Mouse (Mus musculus) MEL (cell line): ENCODE data around the gene Cdkl3. TPM values are rescaled to one million over a fixed set of nuclear protein-coding genes. Genes with fewer than 3 reads are reported as not detected.
A peak's percentile ranks its signal among the peaks of the same experiment; 100 is the strongest.

Experiments used
- DNase-seq: peaks from one replicate; pipeline ENCODE4 v3.0.0; 2011; ENCODE audit warnings: low read depth, low spot score
- H3K27ac ChIP-seq: 2 replicates; pipeline ENCODE4 v1.5.1; 2012; ENCODE audit warnings: low read depth, mild to moderate bottlenecking, control low read depth, low read length, moderate library complexity; ENCODE audit not compliant: control insufficient read depth
- H3K27me3 ChIP-seq, 2 experiments: fragments of 150-350 bp in 1 of 2; sonication (generic) in 1 of 2; 2 replicates each; pipeline ENCODE4 v1.6.1; 2012; ENCODE audit warnings: low read length in 2 of 2, mild to moderate bottlenecking in 2 of 2, improper control_type of control experiment in 1 of 2, moderate library complexity in 1 of 2; ENCODE audit not compliant: insufficient read depth in 2 of 2, control insufficient read depth in 1 of 2
- H3K36me3 ChIP-seq, 2 experiments: 2 replicates each; pipeline ENCODE4 v1.6.1; 2012 to 2014; ENCODE audit warnings: low read length in 2 of 2, improper control_type of control experiment in 1 of 2, inconsistent platforms in 1 of 2, mild to moderate bottlenecking in 1 of 2; ENCODE audit not compliant: insufficient read depth in 2 of 2, control insufficient read depth in 1 of 2
- H3K4me1 ChIP-seq, 2 experiments: fragments of 150-350 bp in 1 of 2; sonication (generic) in 1 of 2; 2 replicates each; pipeline ENCODE4 v1.6.1; 2012; ENCODE audit warnings: low read length in 2 of 2, improper control_type of control experiment in 1 of 2, mild to moderate bottlenecking in 1 of 2; ENCODE audit not compliant: insufficient read depth in 2 of 2, control insufficient read depth in 1 of 2
- H3K4me3 ChIP-seq, 2 experiments: fragments of 150-350 bp in 1 of 2; sonication (generic) in 1 of 2; 2 replicates each; pipeline ENCODE4 v1.5.1; 2012; ENCODE audit warnings: low read depth in 2 of 2, low read length in 2 of 2, mild to moderate bottlenecking in 2 of 2, moderate library complexity in 2 of 2, control low read depth in 1 of 2, improper control_type of control experiment in 1 of 2; ENCODE audit not compliant: control insufficient read depth in 1 of 2, insufficient read depth in 1 of 2
- H3K79me2 ChIP-seq: 2 replicates; pipeline ENCODE4 v1.6.1; 2012; ENCODE audit warnings: mild to moderate bottlenecking, low read length, moderate library complexity; ENCODE audit not compliant: control insufficient read depth, poor library complexity, insufficient read depth
- H3K9ac ChIP-seq: 2 replicates; pipeline ENCODE4 v1.6.1; 2012; ENCODE audit warnings: low read depth, mild to moderate bottlenecking, control low read depth, low read length, moderate library complexity; ENCODE audit not compliant: control insufficient read depth, poor library complexity, severe bottlenecking
- H3K9me3 ChIP-seq: fragments of 150-350 bp; sonication (generic); replicated peaks from 2 replicates; pipeline ENCODE4 v1.6.1; 2012; ENCODE audit warnings: mild to moderate bottlenecking, low read length, improper control_type of control experiment, moderate library complexity; ENCODE audit not compliant: insufficient read depth
- CHD1 ChIP-seq: IDR thresholded peaks from 2 replicates; pipeline ENCODE4 v1.6.1; 2012; ENCODE audit warnings: low read depth, mild to moderate bottlenecking, inconsistent platforms, low read length, improper control_type of control experiment
- CHD2 ChIP-seq: IDR thresholded peaks from 2 replicates; pipeline ENCODE4 v1.6.1; 2011; ENCODE audit warnings: low read length, improper control_type of control experiment
- CTCF ChIP-seq, 3 experiments: IDR thresholded peaks in 2 of 3; conservative IDR thresholded peaks in 1 of 3; 2 replicates each; pipeline ENCODE4 v1.5.1; 2011 to 2012; ENCODE audit warnings: low read length in 3 of 3, low read depth in 2 of 3, mild to moderate bottlenecking in 2 of 3, improper control_type of control experiment in 1 of 3, inconsistent platforms in 1 of 3, mixed read lengths in 1 of 3, moderate library complexity in 1 of 3; ENCODE audit not compliant: control insufficient read depth in 1 of 3, insufficient read depth in 1 of 3, poor library complexity in 1 of 3, severe bottlenecking in 1 of 3
- E2F4 ChIP-seq: IDR thresholded peaks from 2 replicates; pipeline ENCODE4 v1.6.1; 2011; ENCODE audit warnings: low read depth, low read length, improper control_type of control experiment, borderline replicate concordance
- ELF1 ChIP-seq: IDR thresholded peaks from 2 replicates; pipeline ENCODE4 v1.6.1; 2014; ENCODE audit warnings: low read depth, mild to moderate bottlenecking, inconsistent platforms, low read length, improper control_type of control experiment, moderate library complexity
- EP300 ChIP-seq, 2 experiments: IDR thresholded peaks; 2 replicates each; pipeline ENCODE4 v1.6.1; 2011; ENCODE audit warnings: improper control_type of control experiment in 2 of 2, low read length in 2 of 2, low read depth in 1 of 2, mild to moderate bottlenecking in 1 of 2
- GABPA ChIP-seq: IDR thresholded peaks from 2 replicates; pipeline ENCODE4 v1.6.1; 2012; ENCODE audit warnings: low read depth, mild to moderate bottlenecking, inconsistent platforms, low read length, improper control_type of control experiment, moderate library complexity
- HCFC1 ChIP-seq: IDR thresholded peaks from 2 replicates; pipeline ENCODE4 v1.6.1; 2012; ENCODE audit warnings: low read depth, mild to moderate bottlenecking, inconsistent platforms, low read length, improper control_type of control experiment, moderate library complexity
- JUND ChIP-seq: IDR thresholded peaks from 2 replicates; pipeline ENCODE4 v1.6.1; 2011; ENCODE audit warnings: low read depth, mild to moderate bottlenecking, improper control_type of control experiment, low read length
- KAT2A ChIP-seq: conservative IDR thresholded peaks from 2 replicates; pipeline ENCODE4 v1.6.1; 2012; ENCODE audit warnings: low read depth, low read length, improper control_type of control experiment, inconsistent platforms
- MAFK ChIP-seq: IDR thresholded peaks from 2 replicates; pipeline ENCODE4 v1.6.1; 2011; ENCODE audit warnings: low read depth, mild to moderate bottlenecking, low read length, improper control_type of control experiment, borderline replicate concordance
- MAZ ChIP-seq: IDR thresholded peaks from 2 replicates; pipeline ENCODE4 v1.6.1; 2012; ENCODE audit warnings: low read depth, mild to moderate bottlenecking, inconsistent platforms, low read length, improper control_type of control experiment
- MXI1 ChIP-seq: IDR thresholded peaks from 2 replicates; pipeline ENCODE4 v1.6.1; 2011; ENCODE audit warnings: mild to moderate bottlenecking, low read depth, low read length, improper control_type of control experiment
- MYB ChIP-seq: IDR thresholded peaks from 2 replicates; pipeline ENCODE4 v1.6.1; 2011; ENCODE audit warnings: mild to moderate bottlenecking, low read depth, low read length, improper control_type of control experiment
- NELFE ChIP-seq: IDR thresholded peaks from 2 replicates; pipeline ENCODE4 v1.6.1; 2011; ENCODE audit warnings: low read depth, low read length, improper control_type of control experiment
- POLR2A ChIP-seq, 2 experiments: IDR thresholded peaks; 2 replicates each; pipeline ENCODE4 v1.6.1; 2011 to 2012; ENCODE audit warnings: low read length in 2 of 2, mild to moderate bottlenecking in 2 of 2, control low read depth in 1 of 2, improper control_type of control experiment in 1 of 2, low read depth in 1 of 2, moderate library complexity in 1 of 2; ENCODE audit not compliant: control insufficient read depth in 1 of 2, insufficient read depth in 1 of 2, poor library complexity in 1 of 2
- POLR2AphosphoS5 ChIP-seq: IDR thresholded peaks from 2 replicates; pipeline ENCODE4 v1.6.1; 2012; ENCODE audit warnings: low read depth, borderline replicate concordance, mild to moderate bottlenecking, inconsistent platforms, low read length, moderate library complexity, mixed read lengths
- RAD21 ChIP-seq: IDR thresholded peaks from 2 replicates; pipeline ENCODE4 v1.6.1; 2011; ENCODE audit warnings: mild to moderate bottlenecking, low read depth, low read length, improper control_type of control experiment
- TAL1 ChIP-seq: IDR thresholded peaks from 2 replicates; pipeline ENCODE4 v1.6.1; 2012; ENCODE audit warnings: mild to moderate bottlenecking, inconsistent platforms, low read length, moderate library complexity, mixed read lengths
- UBTF ChIP-seq: IDR thresholded peaks from 2 replicates; pipeline ENCODE4 v1.6.1; 2012; ENCODE audit warnings: low read depth, mild to moderate bottlenecking, inconsistent platforms, low read length, improper control_type of control experiment, moderate library complexity, borderline replicate concordance; ENCODE audit not compliant: insufficient read depth
- USF1 ChIP-seq: IDR thresholded peaks from 2 replicates; pipeline ENCODE4 v1.6.1; 2014; ENCODE audit warnings: low read depth, mild to moderate bottlenecking, inconsistent platforms, low read length, improper control_type of control experiment, moderate library complexity
- USF2 ChIP-seq, 2 experiments: IDR thresholded peaks; 2 replicates each; pipeline ENCODE4 v1.6.1; 2011 to 2012; ENCODE audit warnings: improper control_type of control experiment in 2 of 2, low read length in 2 of 2, borderline replicate concordance in 1 of 2, inconsistent platforms in 1 of 2, low read depth in 1 of 2, mild to moderate bottlenecking in 1 of 2; ENCODE audit not compliant: insufficient read depth in 1 of 2
- ZKSCAN1 ChIP-seq: IDR thresholded peaks from 2 replicates; pipeline ENCODE4 v1.6.1; 2012; ENCODE audit warnings: low read depth, mild to moderate bottlenecking, inconsistent platforms, low read length, improper control_type of control experiment, moderate library complexity
- ZMIZ1 ChIP-seq: IDR thresholded peaks from 2 replicates; pipeline ENCODE4 v1.6.1; 2012; ENCODE audit warnings: low read depth, mild to moderate bottlenecking, inconsistent platforms, low read length, improper control_type of control experiment, moderate library complexity
- ZNF384 ChIP-seq: IDR thresholded peaks from 2 replicates; pipeline ENCODE4 v1.6.1; 2012; ENCODE audit warnings: low read depth, mild to moderate bottlenecking, inconsistent platforms, low read length, improper control_type of control experiment
- polyA plus RNA-seq, 2 experiments: library from polyadenylated mRNA; stranded (reverse) in 1 of 2; unstranded in 1 of 2; fragments of >175 nt in 1 of 2; fragments of >200 nt in 1 of 2; gene quantifications; 2 replicates each; pipeline versions ENCODE4 v1.2.1 to v1.2.4; 2012; ENCODE audit warnings: low replicate concordance in 2 of 2, low read depth in 1 of 2; ENCODE audit not compliant: insufficient read length in 2 of 2, insufficient read depth in 1 of 2, missing spikeins in 1 of 2
- total RNA-seq: library from RNA; depleted of rRNA; stranded (reverse); fragments of 300-350 nt; gene quantifications from 2 replicates; pipeline ENCODE4 v1.2.3, GENCODE M21; 2012

The Cdkl3 gene
- total and polyA plus RNA-seq, 3 experiments, result 3.7 to 4.9 TPM; not detected in 1

GRCm38 (mm10) chr11:52099771-52100219 is 95.8 kb downstream of the Cdkl3 start (continued):
- TF ChIP-seq JUND (peak; percentile 42; the same call in 1 of the 2 replicates), GABPA (no peak), E2F4 (no peak), MYB (no peak), POLR2AphosphoS5 (no peak), ZNF384 (no peak), HCFC1 (no peak), KAT2A (no peak), MXI1 (peak; percentile 80; the same call in 1 of the 2 replicates), USF2 (IDR thresholded peaks at IDR 0.05; ENCODE audit: borderline replicate concordance in 1 of 2, insufficient read depth in 1 of 2, low read depth in 1 of 2, low read length in 2 of 2) (no peak), CHD2 (no peak), USF1 (0 out of 2 replicates have a peak, but pooled peaks have one; percentile 11), POLR2A (IDR thresholded peaks at IDR 0.05; ENCODE audit: control insufficient read depth in 1 of 2, insufficient read depth in 1 of 2, low read depth in 1 of 2, low read length in 2 of 2, poor library complexity in 1 of 2) (no peak), CTCF (IDR thresholded peaks at IDR 0.05 in 2 of 3, conservative IDR thresholded peaks at IDR 0.05 in 1 of 3; ENCODE audit: control insufficient read depth in 1 of 3, insufficient read depth in 1 of 3, low read depth in 2 of 3, low read length in 3 of 3, poor library complexity in 1 of 3, severe bottlenecking in 1 of 3) (no peak), ELF1 (no peak), UBTF (no peak), MAFK (peak; percentile 62; the same call in 1 of the 2 replicates), TAL1 (no peak), ZKSCAN1 (no peak), ZMIZ1 (no peak), MAZ (0 out of 2 replicates have a peak, but pooled peaks have one; percentile 34), NELFE (peak; percentile 20; the same call in 1 of the 2 replicates), CHD1 (peak; percentile 60; the same call in 1 of the 2 replicates), RAD21 (no peak)

GRCm38 (mm10) chr11:52102977-52103376 is 99.0 kb downstream of the Cdkl3 start:
- H3K79me2 ChIP-seq, result peaks cover 91% of the 10 kb centered on the region
- peaks cover 19 to 63% of the 10 kb centered on the region in 2 experiments for H3K36me3 ChIP-seq
- no peaks in the 10 kb centered on the region for H3K9me3 ChIP-seq
- no peak overlapping the region for H3K27ac ChIP-seq
- no peak overlapping the region for H3K9ac ChIP-seq
- no peak for TF ChIP-seq ZNF384
- TF ChIP-seq MAFK, result peak; percentile 92
- TF ChIP-seq EP300 (IDR thresholded peaks at IDR 0.05; ENCODE audit: low read depth in 1 of 2, low read length in 2 of 2), result no peak
- TF ChIP-seq, all 39 proteins: peak for 1
- peaks cover 27 to 28% of the 10 kb centered on the region in 2 experiments for H3K4me1 ChIP-seq
- H3K27me3 ChIP-seq, result no peaks in the 10 kb centered on the region
- H3K4me3 ChIP-seq, result no peak overlapping the region
- DNase-seq, result no peak
